Mouse (Mus musculus): ENCODE results near the gene Tnrc6a.
A peak's percentile ranks its signal among the peaks of the same experiment; 100 is the strongest.

Gene Tnrc6a

DNA sequence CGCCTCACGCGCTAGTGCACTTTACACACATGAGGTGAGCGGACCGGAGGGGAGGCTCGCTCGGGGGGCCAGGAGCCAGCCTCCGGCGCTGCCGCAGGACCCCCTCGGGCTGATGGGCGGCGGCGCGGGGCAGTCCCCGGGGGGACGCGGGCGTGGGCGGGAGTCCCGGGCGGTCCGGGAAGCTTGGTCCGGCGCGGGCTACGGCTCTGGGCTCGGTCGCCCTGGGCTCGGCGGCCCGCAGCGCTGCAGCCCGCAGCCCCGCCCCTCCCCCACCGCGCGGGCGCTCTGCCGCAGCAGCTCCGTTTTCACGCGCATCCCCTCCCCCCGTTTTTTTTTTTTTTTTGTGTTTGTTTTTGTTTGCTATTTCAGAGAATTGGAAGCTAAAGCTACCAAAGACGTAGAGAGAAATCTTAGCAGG lies 623 bp downstream of the Tnrc6a start:
- peak; percentile 42 for DNase-seq (ENCODE audit: low read depth, low spot score)

DNA sequence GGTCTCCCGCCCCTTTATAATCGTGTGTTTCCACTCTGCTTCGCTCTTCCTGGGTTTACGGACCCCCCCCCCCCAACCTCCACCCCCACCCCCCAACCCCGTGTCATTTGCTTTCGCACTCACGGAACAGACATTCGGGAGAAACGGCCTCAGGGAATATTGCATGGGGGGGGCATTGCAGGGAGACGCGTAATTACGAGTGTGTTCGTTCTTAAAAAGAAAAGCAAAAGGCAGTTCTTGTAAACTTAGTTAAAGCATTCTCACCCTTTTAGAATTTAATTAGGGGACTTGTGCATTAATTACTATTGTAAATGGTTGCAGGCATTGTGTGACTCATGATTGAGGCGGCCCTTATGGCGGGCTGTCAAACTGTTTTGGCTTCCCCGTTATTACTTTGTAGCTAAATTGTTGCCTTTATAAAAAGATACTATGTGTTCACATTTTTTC lies 1.1 kb downstream of the Tnrc6a start:
- no peak for DNase-seq (ENCODE audit: low read depth, low spot score)

DNA sequence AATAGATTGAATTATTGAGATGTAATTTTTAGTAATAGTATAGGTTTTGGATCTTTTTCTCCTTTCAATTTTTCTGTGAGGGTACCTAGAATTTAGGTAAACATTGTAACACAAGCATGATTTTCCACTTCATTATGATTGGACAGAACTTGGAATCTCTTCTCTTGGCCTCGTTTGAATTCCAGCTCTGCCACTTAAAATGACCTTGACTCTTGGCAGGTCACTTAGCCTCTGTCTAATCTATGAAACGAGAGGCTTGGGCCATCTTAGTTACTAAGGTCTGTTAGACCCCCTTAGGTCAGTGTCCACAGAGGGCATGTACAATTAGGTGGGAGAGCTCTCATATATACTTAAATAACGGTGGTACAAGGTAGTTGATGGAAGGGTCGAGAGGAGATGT lies 2.4 kb downstream of the Tnrc6a start:
- no peak for DNase-seq (ENCODE audit: low read depth, low spot score)

DNA sequence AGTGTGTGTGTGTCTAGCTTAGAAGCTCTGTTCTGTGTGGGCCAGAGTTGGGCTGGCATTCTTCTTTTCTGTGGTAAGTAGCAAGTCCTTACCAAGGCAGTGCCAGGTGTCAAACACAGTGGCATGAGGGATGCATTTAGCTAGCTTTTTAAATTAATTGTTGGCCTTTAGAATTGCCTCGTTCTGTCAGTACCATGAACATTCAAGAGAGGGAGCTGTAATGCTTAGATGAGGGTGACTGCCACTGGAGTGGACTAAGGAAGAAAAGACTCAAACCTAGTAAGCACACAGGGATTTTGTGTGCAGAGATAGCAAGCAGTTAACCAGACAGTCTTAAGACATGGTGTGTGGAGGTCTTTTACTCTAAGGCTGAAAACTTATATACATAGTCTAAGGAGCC lies 3.6 kb downstream of the Tnrc6a start:
- DNase-seq (ENCODE audit: low read depth, low spot score) = peak; percentile 50

DNA sequence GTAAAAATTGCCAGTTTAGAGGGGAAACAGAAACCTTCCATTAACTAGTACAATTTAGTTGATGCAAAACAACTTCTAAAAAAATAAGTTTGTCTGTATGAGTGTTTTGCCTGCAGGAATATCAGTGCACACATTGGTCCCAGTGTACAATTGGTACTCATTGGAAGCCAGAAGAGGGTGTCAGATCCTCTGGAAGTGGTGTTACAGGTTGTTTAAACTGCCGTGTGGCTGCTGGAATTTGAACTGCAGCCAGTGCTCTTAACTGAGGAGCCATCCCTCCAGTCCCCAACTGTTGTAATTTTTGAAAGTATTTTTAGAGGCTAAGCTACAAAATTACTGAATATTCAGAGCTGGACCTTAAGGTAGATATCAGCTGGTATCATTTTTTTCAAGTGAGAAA lies 4.3 kb downstream of the Tnrc6a start:
- no peak for DNase-seq (ENCODE audit: low read depth, low spot score)

DNA sequence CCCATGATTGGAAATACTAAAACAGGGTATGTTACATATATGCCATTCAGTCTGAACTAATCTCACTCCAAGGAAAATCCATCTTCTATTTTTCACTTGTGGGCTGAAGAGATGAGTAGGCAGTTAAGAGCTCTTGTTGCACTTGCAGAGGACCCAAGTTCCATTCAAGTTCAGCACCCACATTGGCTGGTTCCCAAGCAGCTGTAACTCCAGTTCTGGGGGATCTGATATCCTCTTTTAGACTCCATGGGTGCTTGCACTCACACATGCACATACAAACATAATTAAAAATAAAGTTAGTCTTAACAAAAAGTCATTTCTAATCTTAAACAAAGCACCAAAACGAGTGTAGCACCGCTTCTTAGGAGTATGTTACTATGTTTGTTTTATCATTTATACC lies 5.4 kb downstream of the Tnrc6a start:
- DNase-seq (ENCODE audit: low read depth, low spot score) = no peak

DNA sequence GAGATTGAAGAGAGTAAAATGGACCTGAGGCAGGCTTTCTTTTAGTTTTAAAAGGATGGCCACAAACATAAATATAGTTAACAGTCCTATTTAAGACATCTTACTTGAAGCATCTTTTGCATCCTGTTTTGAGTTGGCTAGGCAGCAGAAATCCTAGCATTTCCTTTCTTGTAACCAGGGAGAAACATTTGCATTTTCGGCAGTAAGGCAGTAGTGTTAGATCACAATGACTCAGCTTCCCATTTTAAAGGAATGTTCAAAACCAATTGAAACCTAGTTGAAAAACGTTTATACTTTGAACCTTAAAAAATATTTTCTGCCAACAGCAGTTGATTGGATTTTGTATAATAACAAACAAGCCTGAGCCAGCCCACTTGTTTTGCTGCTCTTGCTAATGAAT lies 6.5 kb downstream of the Tnrc6a start:
- peak; percentile 24 for DNase-seq (ENCODE audit: low read depth, low spot score)

DNA sequence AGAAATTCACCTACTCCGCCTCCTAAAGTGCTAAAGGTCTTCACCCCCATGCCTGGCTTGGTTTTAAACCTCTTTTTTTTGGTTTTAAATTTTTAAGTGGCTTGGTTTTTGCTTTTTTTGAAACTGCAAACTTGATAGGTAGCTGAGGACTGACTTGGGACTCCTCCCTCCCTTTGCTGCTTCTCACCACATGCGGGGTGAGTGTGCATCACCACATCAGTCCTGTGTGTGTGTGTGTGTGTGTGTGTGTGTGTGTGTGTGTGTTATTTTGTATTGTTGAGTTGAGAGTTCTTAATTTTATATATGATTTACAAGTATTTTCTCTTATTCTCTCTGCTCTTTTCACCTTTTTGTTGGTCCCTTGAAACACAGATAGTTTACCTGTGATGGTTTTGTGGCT lies 8.7 kb downstream of the Tnrc6a start:
- DNase-seq (ENCODE audit: low read depth, low spot score) = no peak

DNA sequence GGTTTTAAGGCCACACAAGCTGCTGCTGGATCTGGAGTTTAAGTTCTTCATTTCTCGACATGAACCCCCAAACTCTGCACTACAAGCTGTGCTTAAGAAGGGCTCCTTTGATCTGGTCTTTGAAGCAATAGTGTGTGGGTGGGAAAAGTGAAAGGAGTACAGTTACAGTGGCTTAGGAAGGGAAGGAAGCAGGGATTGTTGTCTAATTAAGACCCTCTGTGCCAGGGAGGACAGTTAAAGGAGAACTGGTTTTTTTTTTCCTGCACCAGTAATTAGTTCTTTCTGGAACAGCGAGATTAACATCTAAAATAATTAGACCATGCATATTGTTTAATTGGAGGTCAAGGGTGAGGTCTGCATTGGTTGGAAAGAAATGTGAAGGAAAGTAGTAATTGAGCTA lies 11.2 kb downstream of the Tnrc6a start:
- no peak for DNase-seq (ENCODE audit: low read depth, low spot score)

DNA sequence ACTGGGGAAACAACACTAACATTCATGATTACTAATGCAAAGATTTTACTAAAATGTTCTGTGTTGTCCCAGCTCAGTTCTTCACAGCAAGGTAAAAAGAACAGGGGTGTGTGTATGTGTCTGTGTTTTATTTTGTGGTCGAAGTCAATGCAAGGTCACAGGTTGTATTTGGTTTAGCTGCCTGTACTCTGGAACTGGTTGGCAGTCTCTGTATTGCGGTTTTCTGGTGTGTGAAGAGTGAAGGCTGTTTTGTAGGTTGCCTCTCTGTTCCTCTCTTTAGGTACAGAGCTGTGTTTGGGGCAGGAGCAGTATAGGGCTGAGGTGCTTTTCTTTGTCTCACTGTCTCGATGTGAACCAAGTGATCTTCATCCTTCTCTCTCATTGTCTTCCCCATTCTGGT lies 12.0 kb downstream of the Tnrc6a start:
- DNase-seq (ENCODE audit: low read depth, low spot score) = no peak

DNA sequence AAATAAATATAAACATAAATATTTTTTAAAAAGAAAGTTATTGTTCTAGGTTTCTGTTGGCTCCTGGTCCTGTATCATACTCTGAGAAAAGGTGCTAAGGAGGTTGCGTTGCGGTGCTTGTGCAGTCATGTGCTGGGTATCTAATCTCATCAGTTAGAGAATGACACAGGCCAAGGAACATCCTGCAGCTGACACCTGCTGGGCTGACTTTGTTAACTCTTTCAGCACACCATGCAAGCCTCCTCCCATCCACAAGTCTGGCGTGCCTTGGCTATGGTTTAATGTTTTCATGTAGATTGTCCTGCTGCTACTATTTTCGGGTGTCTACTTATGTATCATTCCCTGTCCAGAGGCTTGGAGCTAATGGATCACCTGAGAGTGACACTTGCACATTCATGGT lies 14.3 kb downstream of the Tnrc6a start:
- no peak for DNase-seq (ENCODE audit: low read depth, low spot score)

DNA sequence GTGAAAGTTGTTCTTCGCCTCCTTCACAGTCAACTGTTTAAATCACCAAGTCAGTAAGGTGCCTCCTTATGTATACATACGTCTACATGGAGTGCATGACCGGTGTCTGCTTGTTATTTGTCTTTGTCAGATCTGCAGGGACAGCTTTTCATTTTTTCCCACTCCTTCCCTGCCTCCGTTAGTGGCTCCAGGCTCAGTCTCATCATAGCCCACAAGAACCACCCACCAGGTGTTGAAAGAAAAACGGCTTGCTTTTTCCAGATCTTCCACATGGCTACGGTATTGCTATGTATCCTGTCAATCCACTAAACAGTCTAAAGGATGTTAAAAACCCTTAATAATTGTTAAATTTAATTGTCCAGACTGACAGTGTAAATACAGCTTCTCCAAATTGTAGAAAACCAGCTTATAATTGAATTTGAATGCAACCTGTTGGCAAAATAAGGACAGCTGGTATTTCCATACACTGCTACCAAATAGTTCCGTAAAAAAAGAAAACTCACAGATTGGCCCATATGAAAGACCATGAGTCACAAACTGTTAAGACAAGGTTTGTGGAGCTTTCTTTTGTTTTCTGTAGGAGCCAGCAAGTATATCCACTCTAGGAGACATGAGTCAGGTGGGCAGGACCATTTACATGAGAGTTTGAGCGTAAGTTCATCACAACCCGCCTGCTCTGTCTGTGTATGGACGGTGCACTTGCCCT lies 22.6 kb downstream of the Tnrc6a start:
- DNase-seq (ENCODE audit: low read depth, low spot score) = no peak

DNA sequence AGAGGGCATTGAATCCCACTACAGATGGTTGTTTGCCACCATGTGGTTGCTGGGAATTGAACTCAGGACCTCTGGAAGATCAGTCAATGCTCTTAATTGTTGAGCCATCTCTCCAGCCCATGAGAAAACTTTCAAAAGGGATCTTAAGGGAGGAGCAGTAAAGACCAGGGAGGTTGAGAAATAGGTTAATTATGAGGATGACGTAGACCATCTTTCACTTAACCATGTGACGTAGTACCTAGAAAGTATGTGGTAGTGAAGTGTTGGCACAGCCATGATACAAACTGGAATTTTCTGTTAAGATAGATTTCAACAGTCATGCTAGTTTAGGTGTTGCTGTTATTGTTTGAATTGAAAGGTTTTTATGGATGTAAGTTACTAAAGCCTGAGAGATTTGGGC lies 24.1 kb downstream of the Tnrc6a start:
- DNase-seq (ENCODE audit: low read depth, low spot score) = no peak

DNA sequence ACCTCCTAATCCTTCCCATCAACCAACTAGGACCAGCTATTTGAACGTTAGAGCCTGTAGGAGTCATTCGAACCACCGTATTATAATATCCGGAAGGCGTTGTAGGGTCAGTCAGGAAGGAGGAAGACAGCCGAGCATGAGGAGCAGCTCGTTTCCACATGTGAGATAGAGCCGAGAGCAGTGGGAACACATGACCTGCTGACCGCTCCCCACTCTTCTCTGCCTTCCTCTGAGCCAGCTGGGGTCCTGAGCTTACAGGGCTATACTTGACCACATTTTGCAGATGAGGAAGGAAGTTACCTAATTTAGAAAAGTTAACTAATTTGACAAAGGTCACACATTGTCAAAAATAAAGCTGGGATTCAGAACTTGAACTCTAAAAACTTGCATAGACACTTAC lies 25.2 kb downstream of the Tnrc6a start:
- DNase-seq (ENCODE audit: low read depth, low spot score) = no peak

DNA sequence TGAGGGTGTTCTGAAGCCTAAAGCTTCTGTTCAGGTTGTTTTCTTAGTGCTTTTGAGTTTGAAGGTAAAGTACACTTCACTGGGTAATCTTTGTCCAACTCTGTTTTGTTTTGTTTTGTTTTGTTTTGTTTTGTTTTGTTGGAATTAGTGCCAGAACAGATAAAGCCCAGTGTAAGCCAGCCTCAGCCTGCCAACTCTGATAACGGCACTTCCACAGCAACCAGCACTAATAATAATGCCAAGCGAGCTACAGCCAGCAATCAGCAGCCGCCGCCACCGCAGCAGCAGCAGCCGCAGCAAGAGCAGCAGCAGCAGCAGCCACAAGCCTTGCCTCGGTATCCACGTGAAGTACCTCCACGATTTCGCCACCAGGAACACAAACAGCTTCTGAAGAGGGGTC lies 38.7 kb downstream of the Tnrc6a start:
- no peak for DNase-seq (ENCODE audit: low read depth, low spot score)

DNA sequence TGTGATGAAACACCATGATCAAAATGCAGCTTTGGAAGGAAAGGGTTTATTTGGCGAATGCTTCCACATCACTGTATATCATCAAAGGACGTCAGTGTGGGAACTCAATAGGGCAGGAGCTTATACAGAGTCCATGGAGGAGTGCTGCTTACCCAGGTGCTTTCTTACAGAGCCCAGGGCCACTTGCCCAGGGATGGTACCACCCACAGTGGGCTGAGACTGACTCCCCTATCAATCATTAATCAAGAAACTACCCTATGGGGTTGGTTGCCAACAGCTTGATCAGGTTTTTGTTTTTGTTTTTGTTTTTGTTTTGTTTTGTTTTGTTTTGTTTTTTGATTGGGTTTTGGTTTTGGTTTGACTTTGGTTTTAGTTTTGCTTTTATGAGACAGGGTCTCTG lies 43.8 kb downstream of the Tnrc6a start:
- DNase-seq (ENCODE audit: low read depth, low spot score) = no peak

DNA sequence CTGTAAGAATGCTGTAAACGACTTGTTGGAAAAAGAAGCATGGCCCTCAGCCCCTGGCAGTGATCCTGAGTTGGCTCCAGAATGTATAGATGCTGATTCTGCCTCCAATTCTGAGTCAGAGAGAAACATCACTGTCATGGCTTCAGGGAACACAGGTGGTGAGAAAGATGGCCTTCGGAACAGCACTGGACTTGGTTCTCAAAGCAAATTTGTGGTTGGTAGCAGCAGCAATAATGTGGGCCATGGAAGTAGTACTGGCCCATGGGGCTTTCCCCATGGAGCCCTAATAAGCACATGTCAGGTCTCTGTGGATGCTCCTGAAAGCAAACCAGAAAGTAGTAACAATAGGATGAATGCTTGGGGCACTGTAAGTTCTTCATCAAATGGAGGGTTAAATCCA lies 45.9 kb downstream of the Tnrc6a start:
- no peak for DNase-seq (ENCODE audit: low read depth, low spot score)

DNA sequence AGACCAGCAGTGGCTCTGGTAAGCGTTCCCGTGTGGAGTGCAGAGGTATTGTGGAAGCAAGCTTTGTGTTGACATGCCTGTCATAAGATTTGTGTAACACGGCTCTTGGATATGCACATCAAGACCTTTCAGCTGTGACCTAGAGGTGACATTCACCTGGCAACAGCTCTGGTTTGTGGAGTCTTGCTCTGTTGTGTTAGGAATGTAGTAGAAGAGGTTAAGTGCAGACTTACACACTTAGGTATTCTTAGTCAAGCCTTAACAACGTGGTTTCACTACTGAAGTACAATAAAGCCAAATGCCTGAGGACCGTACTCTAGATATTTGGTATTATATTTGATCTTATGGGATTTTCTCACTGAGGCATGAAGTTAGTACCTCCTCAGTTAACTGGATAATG lies 48.4 kb downstream of the Tnrc6a start:
- DNase-seq (ENCODE audit: low read depth, low spot score) = no peak

DNA sequence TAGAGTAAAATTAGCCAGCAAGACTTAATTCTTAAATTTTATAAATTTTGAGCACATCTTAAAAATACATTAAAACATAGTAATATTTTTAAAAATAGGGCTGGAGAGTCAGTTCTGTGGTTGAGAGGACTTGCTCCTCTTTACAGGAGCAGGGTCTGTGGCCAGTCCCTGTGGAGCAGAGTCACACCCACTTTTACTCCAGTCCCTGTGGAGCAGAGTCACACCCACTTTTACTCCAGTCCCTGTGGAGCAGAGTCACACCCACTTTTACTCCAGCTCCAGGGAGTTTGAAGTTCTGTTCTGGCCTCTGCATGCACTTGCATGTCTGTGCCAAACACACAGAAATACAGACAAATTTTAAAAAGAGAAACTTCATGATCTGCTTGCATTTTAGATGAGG lies 53.5 kb downstream of the Tnrc6a start:
- no peak for DNase-seq (ENCODE audit: low read depth, low spot score)

DNA sequence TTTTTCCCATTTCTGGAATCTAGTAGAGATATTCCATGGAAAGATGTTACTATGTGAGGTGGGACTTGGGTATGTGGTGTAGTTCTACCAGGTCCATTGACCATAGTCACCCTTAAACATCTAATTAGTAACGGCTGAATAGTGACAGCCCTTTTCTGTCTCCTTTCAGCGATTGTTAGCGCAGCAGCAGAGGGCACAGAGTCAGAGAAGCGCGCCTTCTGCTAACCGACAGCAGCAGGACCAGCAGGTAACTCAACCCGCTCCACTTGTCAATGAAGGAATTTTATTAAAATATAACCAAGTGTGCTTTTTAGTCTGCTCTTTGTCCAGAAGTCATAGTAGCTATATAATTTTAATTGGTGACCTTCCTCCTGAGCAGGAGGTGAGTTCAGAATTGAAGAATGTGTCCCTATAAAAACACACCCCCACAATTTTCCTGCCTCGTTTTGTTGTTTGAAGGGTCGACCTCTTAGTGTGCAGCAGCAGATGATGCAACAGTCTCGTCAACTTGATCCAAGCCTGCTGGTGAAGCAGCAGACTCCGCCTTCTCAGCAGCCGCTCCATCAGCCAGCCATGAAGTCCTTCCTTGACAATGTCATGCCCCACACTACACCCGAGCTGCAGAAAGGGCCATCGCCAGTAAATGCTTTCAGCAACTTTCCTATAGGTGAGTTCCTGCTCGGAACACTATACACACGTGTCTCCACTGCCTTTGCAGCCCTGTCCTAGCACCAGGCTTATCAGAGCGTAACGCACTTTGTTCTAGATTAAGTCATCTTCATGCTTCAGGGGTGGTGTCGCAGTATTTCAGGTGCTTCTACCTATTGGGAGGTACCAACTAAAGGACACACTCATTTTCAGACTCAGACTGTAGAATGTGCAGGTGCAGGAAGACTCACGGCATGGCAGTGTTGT lies 58.4 kb downstream of the Tnrc6a start:
- no peak for DNase-seq (ENCODE audit: low read depth, low spot score)

DNA sequence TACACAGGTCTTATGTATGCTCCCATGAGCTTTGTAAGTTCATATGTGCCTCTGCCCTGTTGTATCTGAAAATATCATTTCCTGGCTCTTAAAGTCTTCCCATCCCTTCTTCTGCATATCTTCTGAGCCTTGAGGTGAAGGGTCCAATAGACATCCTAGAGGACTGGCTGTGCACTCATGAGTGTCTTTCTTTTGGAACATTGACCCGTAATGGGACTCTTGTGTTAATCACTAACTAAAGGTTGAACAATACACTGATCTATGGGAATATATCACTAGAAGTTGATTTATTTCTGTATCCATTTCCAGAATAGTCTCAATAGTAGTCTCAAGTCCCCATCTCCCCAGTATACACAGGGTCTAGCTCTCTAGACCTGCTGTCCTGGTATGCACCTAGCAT lies 61.2 kb downstream of the Tnrc6a start:
- no peak for DNase-seq (ENCODE audit: low read depth, low spot score)

DNA sequence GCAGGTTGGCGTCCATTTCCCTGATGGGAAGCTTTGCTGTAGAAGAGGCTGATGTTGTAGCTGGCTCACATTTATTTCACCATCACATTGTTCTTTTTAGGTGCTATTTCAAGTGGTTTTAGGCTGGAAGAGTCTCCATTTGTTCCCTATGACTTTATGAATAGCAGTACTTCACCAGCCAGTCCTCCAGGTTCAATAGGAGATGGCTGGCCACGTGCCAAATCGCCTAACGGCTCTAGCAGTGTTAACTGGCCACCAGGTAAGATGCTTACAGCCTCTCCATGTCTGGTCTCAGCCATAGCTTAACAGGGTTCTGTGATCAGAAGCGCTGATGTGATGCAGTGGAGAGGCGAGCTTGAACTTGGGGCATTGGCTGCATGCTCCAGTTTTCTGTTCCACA lies 62.8 kb downstream of the Tnrc6a start:
- DNase-seq (ENCODE audit: low read depth, low spot score) = no peak

DNA sequence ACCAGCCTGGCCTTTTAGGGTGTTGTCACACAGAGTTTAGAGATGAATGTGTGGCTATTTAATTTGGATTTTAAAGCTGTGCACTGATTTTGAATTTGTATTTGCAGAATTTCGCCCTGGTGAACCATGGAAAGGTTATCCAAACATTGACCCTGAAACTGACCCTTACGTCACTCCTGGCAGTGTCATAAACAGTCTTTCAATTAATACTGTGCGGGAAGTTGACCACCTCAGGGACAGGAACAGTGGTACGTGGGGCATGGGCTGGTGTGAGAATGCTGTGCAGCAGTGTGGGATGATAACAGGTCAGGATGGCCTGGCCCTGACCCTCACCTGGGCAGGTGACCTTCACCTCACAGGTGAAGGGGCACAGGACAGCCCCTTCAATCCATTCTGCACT lies 63.6 kb downstream of the Tnrc6a start:
- no peak for DNase-seq (ENCODE audit: low read depth, low spot score)

Measured in R1 (cell line).